Mouse (Mus musculus): ENCODE results near the gene Zc3h4.
A peak's percentile ranks its signal among the peaks of the same experiment; 100 is the strongest.

The Zc3h4 gene

GRCm38 (mm10) chr7:16426129-16426729, 25.5 kb downstream of the Zc3h4 start:
- peak; percentile 67 to 83 for DNase-seq (ENCODE audit: low spot score in 2 of 2)

- DNase-seq (ENCODE audit: low spot score in 2 of 2), result no peak
Measured at GRCm38 (mm10) chr7:16433352-16433971, 32.8 kb downstream of the Zc3h4 start.

GRCm38 (mm10) chr7:16435088-16435487, 34.4 kb downstream of the Zc3h4 start:
- DNase-seq (ENCODE audit: low spot score in 2 of 2), result no peak

- DNase-seq (ENCODE audit: low spot score in 2 of 2), result no peak
Measured at GRCm38 (mm10) chr7:16441241-16441640, 40.5 kb downstream of the Zc3h4 start.

GRCm38 (mm10) chr7:16451656-16452055, 50.9 kb downstream of the Zc3h4 start:
- DNase-seq (ENCODE audit: low spot score in 2 of 2), result no peak

- DNase-seq (ENCODE audit: low spot score in 2 of 2), result peak; percentile 77 to 87
Measured at GRCm38 (mm10) chr7:16452587-16453073, 51.9 kb downstream of the Zc3h4 start, which contains the start of gene Tmem160. Tmem160 (plus strand) TSS chr7:16452779.

GRCm38 (mm10) chr7:16453118-16453711, 52.5 kb downstream of the Zc3h4 start:
- DNase-seq (ENCODE audit: low spot score in 2 of 2), result peak in 1 of 2 experiments; percentile 40

GRCm38 (mm10) chr7:16455016-16455415, 54.3 kb downstream of the Zc3h4 start:
- no peak for DNase-seq (ENCODE audit: low spot score in 2 of 2)

- DNase-seq (ENCODE audit: low spot score in 2 of 2), result no peak
Measured at GRCm38 (mm10) chr7:16456289-16456688, 55.6 kb downstream of the Zc3h4 start.

GRCm38 (mm10) chr7:16460566-16460965, 59.9 kb downstream of the Zc3h4 start:
- no peak for DNase-seq (ENCODE audit: low spot score in 2 of 2)

GRCm38 (mm10) chr7:16461151-16461550, 60.4 kb downstream of the Zc3h4 start:
- no peak for DNase-seq (ENCODE audit: low spot score in 2 of 2)

GRCm38 (mm10) chr7:16461705-16462104, 61.0 kb downstream of the Zc3h4 start:
- no peak for DNase-seq (ENCODE audit: low spot score in 2 of 2)

GRCm38 (mm10) chr7:16463214-16463613, 62.5 kb downstream of the Zc3h4 start:
- DNase-seq (ENCODE audit: low spot score in 2 of 2), result peak; percentile 70 to 80

GRCm38 (mm10) chr7:16465160-16465559, 64.5 kb downstream of the Zc3h4 start:
- peak; percentile 55 to 64 for DNase-seq (ENCODE audit: low spot score in 2 of 2)

GRCm38 (mm10) chr7:16465568-16465967, 64.9 kb downstream of the Zc3h4 start:
- no peak for DNase-seq (ENCODE audit: low spot score in 2 of 2)

GRCm38 (mm10) chr7:16466565-16466964, 65.9 kb downstream of the Zc3h4 start:
- no peak for DNase-seq (ENCODE audit: low spot score in 2 of 2)

GRCm38 (mm10) chr7:16468115-16468514, 67.4 kb downstream of the Zc3h4 start:
- no peak for DNase-seq (ENCODE audit: low spot score in 2 of 2)

GRCm38 (mm10) chr7:16471549-16471948, 70.8 kb downstream of the Zc3h4 start:
- no peak for DNase-seq (ENCODE audit: low spot score in 2 of 2)

GRCm38 (mm10) chr7:16472116-16472709, 71.5 kb downstream of the Zc3h4 start:
- DNase-seq (ENCODE audit: low spot score in 2 of 2), result no peak

GRCm38 (mm10) chr7:16473847-16474246, 73.1 kb downstream of the Zc3h4 start:
- no peak for DNase-seq (ENCODE audit: low spot score in 2 of 2)

GRCm38 (mm10) chr7:16474445-16474844, 73.7 kb downstream of the Zc3h4 start:
- DNase-seq (ENCODE audit: low spot score in 2 of 2), result peak in 1 of 2 experiments; percentile 31

- DNase-seq (ENCODE audit: low spot score in 2 of 2), result no peak
Measured at GRCm38 (mm10) chr7:16475321-16475720, 74.6 kb downstream of the Zc3h4 start.
